Mouse (Mus musculus): ENCODE data around the gene App. TPM values are rescaled to one million over a fixed set of nuclear protein-coding genes. Genes with fewer than 3 reads are reported as not detected.

App gene
- total and polyA plus RNA-seq, 2 experiments = 28.9 to 29.9 TPM

GRCm38 (mm10) chr16:84916772-84917171 is 256.8 kb downstream of the App start:
- H3K4me1 ChIP-seq (ENCODE audit: control insufficient read depth, insufficient read depth, low read length) = no peaks in the 10 kb centered on the region
- WGBS = 79% methylated on average over 3 of the region's 3 CpGs
- no peaks in the 10 kb centered on the region for H3K36me3 ChIP-seq (ENCODE audit: control insufficient read depth, insufficient read depth, low read length)
- no peak overlapping the region for H3K4me3 ChIP-seq (ENCODE audit: insufficient read depth, low read depth, low read length)
- H3K27ac ChIP-seq (replicated peaks; ENCODE audit: insufficient read depth, low read depth, low read length) = no peak overlapping the region
- no peaks in the 10 kb centered on the region for H3K27me3 ChIP-seq (ENCODE audit: control insufficient read depth, insufficient read depth, low read length)
- TF ChIP-seq CTCF (IDR thresholded peaks at IDR 0.05; ENCODE audit: low read depth, low read length) (no peak), POLR2A (IDR thresholded peaks at IDR 0.05; ENCODE audit: extremely low read depth, insufficient read depth, low read length) (no peak)
- DNase-seq (ENCODE audit: extremely low read depth, low read depth, low spot score) = no peak
- no peak overlapping the region for H3K9ac ChIP-seq (ENCODE audit: low read depth, low read length)
- H3K79me2 ChIP-seq (ENCODE audit: control insufficient read depth, insufficient read depth, low read length) = no peaks in the 10 kb centered on the region

GRCm38 (mm10) chr16:84911477-84912165 is 261.9 kb downstream of the App start:
- Histone ChIP-seq H3K27ac (replicated peaks; ENCODE audit: insufficient read depth, low read depth, low read length) (no peak overlapping the region), H3K4me1 (ENCODE audit: control insufficient read depth, insufficient read depth, low read length) (no peaks in the 10 kb centered on the region), H3K27me3 (ENCODE audit: control insufficient read depth, insufficient read depth, low read length) (no peaks in the 10 kb centered on the region), H3K79me2 (ENCODE audit: control insufficient read depth, insufficient read depth, low read length) (no peaks in the 10 kb centered on the region), H3K36me3 (ENCODE audit: control insufficient read depth, insufficient read depth, low read length) (no peaks in the 10 kb centered on the region), H3K9ac (ENCODE audit: low read depth, low read length) (no peak overlapping the region), H3K4me3 (ENCODE audit: insufficient read depth, low read depth, low read length) (no peak overlapping the region)
- WGBS = 91% methylated on average over 8 of the region's 8 CpGs
- no peak for TF ChIP-seq POLR2A (IDR thresholded peaks at IDR 0.05; ENCODE audit: extremely low read depth, insufficient read depth, low read length)
- no peak for TF ChIP-seq CTCF (IDR thresholded peaks at IDR 0.05; ENCODE audit: low read depth, low read length)
- no peak for DNase-seq (ENCODE audit: extremely low read depth, low read depth, low spot score)

GRCm38 (mm10) chr16:84902995-84903394 is 270.6 kb downstream of the App start:
- DNase-seq (ENCODE audit: extremely low read depth, low read depth, low spot score) = no peak
- H3K36me3 ChIP-seq (ENCODE audit: control insufficient read depth, insufficient read depth, low read length) = no peaks in the 10 kb centered on the region
- H3K4me3 ChIP-seq (ENCODE audit: insufficient read depth, low read depth, low read length) = no peak overlapping the region
- WGBS = 92% methylated on average over 4 of the region's 4 CpGs
- H3K4me1 ChIP-seq (ENCODE audit: control insufficient read depth, insufficient read depth, low read length) = no peaks in the 10 kb centered on the region
- no peak for TF ChIP-seq CTCF (IDR thresholded peaks at IDR 0.05; ENCODE audit: low read depth, low read length)
- no peak for TF ChIP-seq POLR2A (IDR thresholded peaks at IDR 0.05; ENCODE audit: extremely low read depth, insufficient read depth, low read length)
- no peaks in the 10 kb centered on the region for H3K27me3 ChIP-seq (ENCODE audit: control insufficient read depth, insufficient read depth, low read length)
- no peak overlapping the region for H3K9ac ChIP-seq (ENCODE audit: low read depth, low read length)
- no peak overlapping the region for H3K27ac ChIP-seq (replicated peaks; ENCODE audit: insufficient read depth, low read depth, low read length)
- H3K79me2 ChIP-seq (ENCODE audit: control insufficient read depth, insufficient read depth, low read length) = no peaks in the 10 kb centered on the region

Measured in liver, adult 2 months (tissue).